Mouse (Mus musculus) midbrain, embryonic 14.5 days (tissue): ENCODE measurements around the gene Swap70. TPM values are rescaled to one million over a fixed set of nuclear protein-coding genes. Genes with fewer than 3 reads are reported as not detected.

Experiments used
- ATAC-seq: fragments of 200-750 bp; cut with Nextera tagmentation; 2 replicates; pipeline ENCODE4 v1.8.0; 2017; ENCODE audit warnings: moderate number of reproducible peaks, moderate library complexity; ENCODE audit not compliant: low FRiP score, low TSS enrichment
- DNase-seq: peaks from one replicate; pipeline ENCODE4 v3.0.0-alpha.2; 2015
- H3K27ac ChIP-seq: fragments of 300-500 bp; sonication (generic); replicated peaks from 2 replicates; pipeline ENCODE4 v1.5.1; 2014; ENCODE audit warnings: mild to moderate bottlenecking, low read depth, low read length, moderate library complexity
- H3K27me3 ChIP-seq: fragments of 300-500 bp; sonication (generic); 2 replicates; pipeline ENCODE4 v1.6.1; 2014; ENCODE audit warnings: low read length, control low read depth, mixed read lengths; ENCODE audit not compliant: control insufficient read depth, insufficient read depth
- H3K36me3 ChIP-seq: fragments of 300-500 bp; sonication (generic); 2 replicates; pipeline ENCODE4 v1.6.1; 2014; ENCODE audit warnings: low read length, control low read depth; ENCODE audit not compliant: control insufficient read depth, insufficient read depth
- H3K4me1 ChIP-seq: fragments of 300-500 bp; sonication (generic); 2 replicates; pipeline ENCODE4 v1.6.1; 2014; ENCODE audit warnings: mild to moderate bottlenecking, antibody characterized with exemption, low read length, control low read depth; ENCODE audit not compliant: control insufficient read depth, insufficient read depth
- H3K4me2 ChIP-seq: fragments of 300-500 bp; sonication (generic); 2 replicates; pipeline ENCODE4 v1.6.1; 2014; ENCODE audit warnings: mild to moderate bottlenecking, low read length, moderate library complexity
- H3K4me3 ChIP-seq: fragments of 300-500 bp; sonication (generic); replicated peaks from 2 replicates; pipeline ENCODE4 v1.5.1; 2014; ENCODE audit warnings: low read depth, low read length
- H3K9ac ChIP-seq: fragments of 300-500 bp; sonication (generic); replicated peaks from 2 replicates; pipeline ENCODE4 v1.6.1; 2014; ENCODE audit warnings: mild to moderate bottlenecking, low read length, moderate library complexity
- H3K9me3 ChIP-seq: fragments of 300-500 bp; sonication (generic); 2 replicates; pipeline ENCODE4 v1.6.1; 2016; ENCODE audit warnings: low read length, control low read depth, mixed read lengths; ENCODE audit not compliant: control insufficient read depth
- WGBS: fragments of 180-500 bp; shearing (Covaris S2); extraction: QIAGEN DNeasy Blood & Tissue Kit; methylation state at CpG from one replicate; pipeline ENCODE4 v1.1.7; 2014; 5-methylcytosine and 5-hydroxymethylcytosine counted together
- polyA plus RNA-seq: library from polyadenylated mRNA; unstranded; fragments of >200 nt; fragmentation: Nextera tagmentation; extraction: Ambion mirVana; gene quantifications from 2 replicates; pipeline ENCODE4 v1.2.1, GENCODE M21; 2014

The Swap70 gene
- polyA plus RNA-seq, 1 experiment from 2014 or later = 8.4 TPM

DNA sequence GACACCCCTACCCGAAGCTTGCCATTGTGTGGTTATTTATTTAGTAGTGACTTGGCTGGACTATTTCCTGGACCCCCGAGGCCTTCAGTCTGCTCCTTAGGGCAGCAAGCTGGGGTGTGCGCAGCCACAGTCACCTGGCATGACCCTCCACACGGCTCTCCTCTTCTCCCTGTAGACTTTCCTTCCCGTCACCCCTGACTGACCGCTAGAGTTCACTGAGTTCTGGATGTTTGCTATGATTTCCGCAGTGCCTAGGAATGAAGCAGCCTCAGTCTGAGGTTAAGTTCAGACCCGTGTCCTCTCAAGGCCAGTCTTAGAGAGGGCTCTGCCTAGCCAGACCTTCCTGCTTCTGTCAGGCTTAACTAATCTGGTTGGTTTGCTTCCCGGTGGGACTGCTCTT is 50.3 kb downstream of the Swap70 start:
- Histone ChIP-seq H3K36me3 (no peaks in the 10 kb centered on the region), H3K4me1 (no peaks in the 10 kb centered on the region), H3K27ac (no peak overlapping the region), H3K9me3 (no peaks in the 10 kb centered on the region), H3K4me2 (no peak overlapping the region), H3K27me3 (no peaks in the 10 kb centered on the region), H3K4me3 (no peak overlapping the region), H3K9ac (no peak overlapping the region)
- ATAC-seq (no peak), DNase-seq (no peak)
- WGBS = 72% methylated on average over 9 of the region's 9 CpGs

DNA sequence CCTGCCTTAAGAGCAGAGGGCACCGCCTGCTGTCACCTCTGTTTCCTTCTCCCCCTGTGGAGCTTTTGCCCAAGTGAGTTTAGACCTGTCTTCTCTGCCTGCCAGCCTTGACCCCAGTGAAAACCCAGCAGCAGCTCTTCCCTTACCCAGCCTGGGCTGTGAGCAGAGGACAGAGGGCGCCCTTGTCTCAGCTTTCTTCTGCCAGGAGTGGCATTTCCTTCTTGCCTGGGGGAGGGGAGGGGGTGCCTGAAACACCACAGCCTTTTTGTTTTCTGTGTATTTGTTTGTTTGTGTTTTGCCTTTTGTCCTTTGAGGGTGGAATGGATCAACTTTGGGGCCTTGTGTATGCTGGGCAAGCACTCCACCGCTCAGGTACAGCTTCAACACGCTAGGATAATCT is 50.9 kb downstream of the Swap70 start:
- Histone ChIP-seq H3K4me2 (no peak overlapping the region), H3K9ac (no peak overlapping the region), H3K36me3 (no peaks in the 10 kb centered on the region), H3K27ac (no peak overlapping the region), H3K27me3 (no peaks in the 10 kb centered on the region), H3K4me3 (no peak overlapping the region), H3K9me3 (no peaks in the 10 kb centered on the region), H3K4me1 (no peaks in the 10 kb centered on the region)
- ATAC-seq (no peak), DNase-seq (no peak)
- WGBS = 83% methylated on average over 4 of the region's 4 CpGs

DNA sequence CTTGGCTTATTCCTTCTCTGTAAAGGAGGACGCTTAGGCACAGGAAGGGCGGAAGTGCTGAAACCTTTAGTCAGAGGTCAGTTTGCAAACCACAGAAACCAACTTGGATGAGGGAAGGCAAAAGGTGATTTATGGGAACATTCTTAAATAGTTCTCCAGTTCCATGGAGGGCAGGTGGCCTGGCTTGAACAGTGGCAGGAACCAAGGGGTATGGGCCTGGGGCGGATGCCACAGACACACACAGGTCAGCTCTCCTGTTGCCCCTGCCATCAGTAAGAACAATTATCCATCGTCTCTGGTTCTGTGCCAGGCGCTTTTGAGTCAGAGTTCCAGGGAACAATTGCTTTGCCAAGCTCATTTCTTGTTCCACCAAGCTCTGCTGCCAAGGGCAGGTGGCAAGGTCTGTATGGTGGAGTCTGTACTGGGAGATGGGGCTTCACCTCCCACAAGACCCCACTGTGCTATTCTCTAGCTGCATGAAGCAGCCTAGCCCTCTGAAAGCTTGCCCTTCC is 56.3 kb downstream of the Swap70 start:
- no peak for ATAC-seq
- H3K9ac ChIP-seq = no peak overlapping the region
- DNase-seq = no peak
- no peaks in the 10 kb centered on the region for H3K9me3 ChIP-seq
- H3K27me3 ChIP-seq = no peaks in the 10 kb centered on the region
- H3K4me1 ChIP-seq = no peaks in the 10 kb centered on the region
- H3K4me3 ChIP-seq = no peak overlapping the region
- no peaks in the 10 kb centered on the region for H3K36me3 ChIP-seq
- H3K4me2 ChIP-seq = no peak overlapping the region
- no peak overlapping the region for H3K27ac ChIP-seq
- 93% methylated on average over 5 of the region's 5 CpGs for WGBS

DNA sequence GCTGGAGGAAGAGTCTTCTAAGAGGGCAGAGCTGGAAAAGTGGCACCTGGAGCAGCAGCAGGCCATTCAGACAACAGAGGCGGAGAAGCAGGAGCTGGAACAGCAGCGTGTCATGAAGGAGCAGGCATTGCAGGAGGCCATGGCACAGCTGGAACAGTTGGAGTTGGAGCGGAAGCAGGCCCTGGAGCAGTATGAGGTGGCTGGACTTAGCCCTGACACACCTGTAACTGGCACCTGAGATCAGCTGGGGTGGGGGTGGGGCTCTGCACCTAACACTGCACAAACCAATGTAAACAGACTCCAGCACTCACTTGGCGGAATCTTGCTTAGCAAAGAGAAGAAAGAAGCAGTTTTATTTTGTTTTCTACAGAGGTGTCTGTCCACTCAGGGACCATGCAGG is 57.7 kb downstream of the Swap70 start:
- no peaks in the 10 kb centered on the region for H3K9me3 ChIP-seq
- H3K27me3 ChIP-seq = no peaks in the 10 kb centered on the region
- H3K4me1 ChIP-seq = no peaks in the 10 kb centered on the region
- no peak overlapping the region for H3K27ac ChIP-seq
- WGBS = 98% methylated on average over 4 of the region's 4 CpGs
- no peak overlapping the region for H3K4me3 ChIP-seq
- no peak for DNase-seq
- H3K9ac ChIP-seq = no peak overlapping the region
- H3K4me2 ChIP-seq = no peak overlapping the region
- H3K36me3 ChIP-seq = no peaks in the 10 kb centered on the region
- ATAC-seq = no peak

DNA sequence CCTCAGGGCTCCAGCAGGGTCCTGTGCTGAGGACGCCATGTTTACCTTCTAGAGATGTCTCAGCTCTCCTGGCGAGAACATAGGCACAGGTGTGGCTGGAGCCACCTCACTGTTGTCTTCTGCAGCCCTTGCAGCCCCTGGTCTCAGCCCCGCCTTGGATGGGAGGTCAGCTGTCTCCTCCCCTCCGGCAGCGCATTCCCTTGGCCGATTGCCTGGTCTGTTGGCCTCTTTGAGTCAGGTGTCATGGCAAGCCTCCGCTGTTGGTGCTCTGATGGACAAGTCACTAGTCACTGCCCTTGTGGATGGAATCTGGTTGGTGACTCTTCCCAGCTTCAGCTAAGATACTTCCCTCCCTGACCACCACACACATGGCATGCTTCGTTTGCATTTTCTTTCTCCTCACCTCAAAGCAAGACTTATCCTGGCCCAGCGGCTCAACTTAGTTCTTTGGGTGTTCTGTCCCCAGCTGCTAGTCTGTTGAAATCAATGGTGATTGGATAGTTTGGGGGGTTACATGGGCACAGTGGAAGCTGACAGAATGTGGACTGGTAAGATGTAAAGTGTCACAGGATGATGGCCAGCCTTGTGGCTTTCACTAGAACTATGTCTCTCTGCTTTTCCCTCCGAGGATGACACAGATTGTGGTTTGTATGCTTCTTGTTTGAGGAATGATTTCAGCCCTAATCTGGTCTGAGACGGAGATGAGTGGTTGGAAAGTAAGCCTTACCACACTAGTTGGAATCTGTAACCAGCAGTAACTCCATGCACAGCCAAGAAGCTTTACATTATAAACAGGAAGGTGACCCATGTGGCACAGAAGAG is 60.1 kb downstream of the Swap70 start:
- Histone ChIP-seq H3K36me3 (no peaks in the 10 kb centered on the region), H3K27me3 (no peaks in the 10 kb centered on the region), H3K9me3 (no peaks in the 10 kb centered on the region), H3K4me2 (no peak overlapping the region), H3K4me1 (no peaks in the 10 kb centered on the region), H3K27ac (no peak overlapping the region), H3K9ac (no peak overlapping the region), H3K4me3 (no peak overlapping the region)
- WGBS = 90% methylated on average over 11 of the region's 11 CpGs
- ATAC-seq = no peak
- DNase-seq = no peak

DNA sequence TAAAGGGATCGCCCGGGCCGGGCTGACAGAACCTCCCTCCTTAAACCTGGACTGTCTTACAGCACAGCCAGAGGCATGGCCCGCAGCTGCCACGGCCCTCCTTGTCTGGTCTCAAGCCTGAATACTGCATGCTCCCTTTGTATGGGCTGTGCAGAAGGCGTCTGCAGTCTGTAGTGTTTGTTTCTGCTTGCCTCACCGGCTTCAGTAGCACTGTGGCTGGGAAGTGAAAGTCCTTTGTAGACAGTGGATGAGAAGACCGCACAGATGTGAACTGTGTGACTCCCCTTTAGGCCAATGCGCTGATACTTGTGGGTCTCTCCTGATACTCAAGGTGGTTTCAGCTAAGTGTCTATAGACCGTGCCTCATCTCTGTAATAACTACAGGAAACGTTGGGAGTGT is 61.3 kb downstream of the Swap70 start:
- 87% methylated on average over 11 of the region's 11 CpGs for WGBS
- H3K4me3 ChIP-seq = no peak overlapping the region
- H3K9me3 ChIP-seq = no peaks in the 10 kb centered on the region
- H3K27me3 ChIP-seq = no peaks in the 10 kb centered on the region
- no peak overlapping the region for H3K9ac ChIP-seq
- no peak overlapping the region for H3K4me2 ChIP-seq
- no peak for DNase-seq
- no peaks in the 10 kb centered on the region for H3K4me1 ChIP-seq
- H3K36me3 ChIP-seq = no peaks in the 10 kb centered on the region
- no peak overlapping the region for H3K27ac ChIP-seq
- ATAC-seq = no peak

DNA sequence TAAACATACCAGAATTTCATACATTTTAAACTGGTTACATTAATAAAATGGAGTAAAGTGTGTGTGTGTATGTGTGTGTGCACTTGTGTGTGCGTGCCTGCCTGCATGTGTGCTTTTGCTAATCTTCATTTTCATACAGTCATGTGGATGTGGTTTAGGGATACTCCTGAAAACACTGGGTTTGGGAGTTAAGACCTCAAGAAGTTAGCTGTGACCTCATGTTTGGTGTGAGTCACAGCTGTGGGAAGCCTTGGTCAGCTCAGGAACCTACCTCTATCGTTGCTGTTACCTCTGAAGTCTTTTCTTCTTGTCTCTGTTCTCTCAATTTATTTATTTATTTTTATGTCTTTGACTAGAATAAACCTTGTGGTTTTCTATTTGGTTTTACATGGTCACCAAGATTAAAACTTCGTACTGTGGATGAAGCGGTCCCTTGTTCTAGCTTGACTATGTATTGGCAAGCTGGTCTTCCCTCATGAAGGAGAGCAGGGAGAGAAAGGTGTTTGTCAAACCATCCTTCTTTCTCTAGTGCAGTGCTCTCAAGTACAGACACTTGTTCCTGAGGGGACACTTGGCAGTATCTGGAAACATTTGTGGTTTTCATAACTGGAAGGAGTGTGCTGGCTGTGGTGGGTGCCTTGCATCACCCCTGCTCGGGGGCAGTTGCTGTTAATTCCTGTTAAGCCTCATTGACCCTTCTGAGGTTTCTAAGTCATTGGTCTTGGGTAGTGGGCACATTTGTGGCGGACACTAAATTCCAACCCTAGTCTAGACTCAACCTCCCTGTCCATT is 62.2 kb downstream of the Swap70 start:
- DNase-seq (no peak), ATAC-seq (no peak)
- H3K4me2 ChIP-seq = no peak overlapping the region
- no peaks in the 10 kb centered on the region for H3K9me3 ChIP-seq
- WGBS = 95% methylated on average over 6 of the region's 6 CpGs
- no peaks in the 10 kb centered on the region for H3K27me3 ChIP-seq
- H3K27ac ChIP-seq = no peak overlapping the region
- H3K36me3 ChIP-seq = no peaks in the 10 kb centered on the region
- no peaks in the 10 kb centered on the region for H3K4me1 ChIP-seq
- no peak overlapping the region for H3K4me3 ChIP-seq
- H3K9ac ChIP-seq = no peak overlapping the region

DNA sequence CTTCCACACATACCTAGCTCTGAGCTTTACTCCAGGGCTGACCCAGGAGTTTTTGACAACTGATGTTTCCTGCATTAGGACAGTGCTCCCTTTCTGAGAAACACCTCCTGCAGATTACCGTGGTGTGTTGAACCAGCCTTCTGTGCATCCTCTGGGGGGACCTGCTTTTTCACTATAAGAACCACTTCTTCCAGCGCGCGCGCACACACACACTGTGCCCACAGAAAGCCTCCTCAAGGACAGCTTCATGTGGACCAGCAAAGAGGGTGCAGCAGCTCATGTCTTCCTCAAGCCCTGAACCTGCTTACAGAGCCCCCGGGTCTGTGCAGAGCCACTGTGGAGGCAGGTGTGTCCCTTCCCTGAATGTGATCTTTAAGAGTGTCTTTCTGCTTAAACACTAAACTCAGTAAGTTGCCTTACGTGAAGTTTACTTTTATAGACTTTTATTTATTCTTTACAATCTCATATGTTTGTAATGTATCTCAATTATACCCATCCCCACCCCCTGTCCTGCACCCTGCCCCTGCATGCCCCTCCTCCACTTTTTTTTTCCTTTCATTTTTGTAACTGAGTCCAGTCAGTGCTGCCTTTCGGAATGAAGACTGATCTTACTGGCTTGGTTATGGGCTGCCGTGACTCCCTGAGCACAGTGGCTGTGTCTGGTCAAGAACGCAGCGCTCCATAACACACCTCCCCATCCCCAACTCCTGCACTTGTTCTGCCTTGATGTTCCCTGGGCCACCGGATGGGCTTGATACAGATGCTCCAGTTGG is 63.8 kb downstream of the Swap70 start:
- WGBS = 90% methylated on average over 12 of the region's 12 CpGs
- Histone ChIP-seq H3K9me3 (no peaks in the 10 kb centered on the region), H3K9ac (no peak overlapping the region), H3K27ac (no peak overlapping the region), H3K36me3 (no peaks in the 10 kb centered on the region), H3K4me3 (no peak overlapping the region), H3K4me2 (no peak overlapping the region), H3K27me3 (no peaks in the 10 kb centered on the region), H3K4me1 (no peaks in the 10 kb centered on the region)
- no peak for DNase-seq
- ATAC-seq = no peak
